Mouse (Mus musculus): Measurements from ENCODE around the gene Spc24. TPM values are rescaled to one million over a fixed set of nuclear protein-coding genes. Genes with fewer than 3 reads are reported as not detected.
A peak's percentile ranks its signal among the peaks of the same experiment; 100 is the strongest.
"Not testable (repeated sequence)": the region's sequence is repeated elsewhere in the genome, so short reads cannot be mapped to it uniquely, and the experiment has no call there.

Spc24 gene
- total RNA-seq, 4 experiments from 2014 or later: 5.6 to 8.6 (median 7.7) TPM

GRCm38 (mm10) chr9:21784517-21785307, 24.6 kb upstream of the Spc24 start:
- no peak for DNase-seq (ENCODE audit: low spot score)

DNA sequence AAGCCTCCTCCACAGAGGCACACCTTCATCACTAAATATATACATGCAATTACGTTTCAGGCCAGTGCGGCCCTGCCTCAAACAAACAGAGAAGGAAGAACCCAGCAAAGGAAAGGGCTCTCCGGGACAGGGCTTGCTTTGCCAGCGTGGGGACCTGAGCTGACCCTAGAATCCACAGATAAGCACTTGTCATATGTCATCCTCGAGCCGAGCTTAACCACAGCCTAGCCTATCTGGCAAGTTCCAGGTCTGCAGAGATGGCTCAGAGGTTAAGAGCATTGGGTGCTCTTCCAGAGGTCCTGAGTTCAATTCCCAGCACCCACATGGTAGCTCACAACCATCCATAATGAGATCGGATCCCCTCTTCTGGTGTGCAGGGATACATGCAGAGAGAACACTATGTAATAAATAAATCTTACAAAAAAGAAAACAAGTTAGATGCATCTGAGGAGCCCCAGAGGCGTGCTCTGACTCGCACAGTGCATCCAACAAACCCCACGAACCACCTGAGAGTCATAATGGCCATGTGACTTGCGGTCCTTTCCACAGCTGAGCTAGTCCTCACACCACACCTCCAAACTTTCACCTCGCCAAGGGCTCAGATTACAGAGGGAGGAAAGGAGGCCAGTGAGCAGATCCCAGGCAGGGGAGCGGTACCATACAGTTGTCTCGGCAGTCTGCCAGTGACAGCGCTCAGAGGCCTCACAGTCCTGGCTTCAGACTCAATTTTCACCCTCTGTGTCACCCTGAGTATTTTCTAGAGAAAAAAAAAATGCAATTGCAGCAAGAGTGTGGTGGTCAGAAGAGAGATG, 21.8 kb upstream of the Spc24 start:
- peak; percentile 46 for DNase-seq (ENCODE audit: low spot score)

- no peak for DNase-seq (ENCODE audit: low spot score)
Observed at GRCm38 (mm10) chr9:21777726-21778125, 17.6 kb upstream of the Spc24 start.

DNA sequence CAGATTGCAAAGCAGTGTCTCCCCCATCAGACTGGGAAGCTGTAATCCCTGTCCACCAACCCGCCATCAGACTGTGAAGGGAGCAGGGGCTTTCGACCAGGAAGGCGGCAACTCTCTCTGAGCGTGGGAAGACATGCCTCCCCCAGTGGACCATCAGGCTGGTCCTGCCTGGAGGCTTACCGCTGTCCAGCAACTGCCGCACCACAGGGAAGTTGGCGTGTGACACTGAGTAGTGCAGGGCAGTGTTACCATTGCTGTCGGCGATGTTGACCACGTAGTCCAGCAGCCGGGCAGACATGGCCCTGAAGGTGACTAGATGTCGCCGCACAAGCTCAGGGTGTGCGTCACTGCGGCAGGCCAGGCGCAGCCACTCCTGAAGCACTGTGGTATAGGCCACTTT, 14.2 kb upstream of the Spc24 start:
- no peak for DNase-seq (ENCODE audit: low spot score)

DNA sequence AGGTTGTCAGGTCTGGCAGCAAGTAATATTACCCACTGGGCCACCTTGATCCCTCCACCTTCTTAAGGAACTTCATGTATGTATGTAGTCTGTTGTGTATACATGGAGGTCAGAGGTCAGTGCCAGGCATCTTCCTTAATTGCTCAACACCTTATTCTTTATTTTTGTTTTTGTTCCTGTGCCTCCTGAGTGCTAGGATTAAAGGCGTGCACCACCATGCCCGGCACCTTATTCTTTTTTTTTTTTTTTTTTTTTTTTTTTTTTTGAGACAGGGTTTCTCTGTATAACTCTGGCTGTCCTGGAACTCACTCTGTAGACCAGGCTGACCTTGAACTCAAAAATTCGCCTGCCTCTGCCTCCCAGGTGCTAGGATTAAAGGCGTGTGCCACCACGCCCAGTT, 13.3 kb upstream of the Spc24 start:
- DNase-seq (ENCODE audit: low spot score): not testable (repeated sequence)

GRCm38 (mm10) chr9:21769558-21770183, 9.6 kb upstream of the Spc24 start:
- peak; percentile 61 for DNase-seq (ENCODE audit: low spot score)

DNA sequence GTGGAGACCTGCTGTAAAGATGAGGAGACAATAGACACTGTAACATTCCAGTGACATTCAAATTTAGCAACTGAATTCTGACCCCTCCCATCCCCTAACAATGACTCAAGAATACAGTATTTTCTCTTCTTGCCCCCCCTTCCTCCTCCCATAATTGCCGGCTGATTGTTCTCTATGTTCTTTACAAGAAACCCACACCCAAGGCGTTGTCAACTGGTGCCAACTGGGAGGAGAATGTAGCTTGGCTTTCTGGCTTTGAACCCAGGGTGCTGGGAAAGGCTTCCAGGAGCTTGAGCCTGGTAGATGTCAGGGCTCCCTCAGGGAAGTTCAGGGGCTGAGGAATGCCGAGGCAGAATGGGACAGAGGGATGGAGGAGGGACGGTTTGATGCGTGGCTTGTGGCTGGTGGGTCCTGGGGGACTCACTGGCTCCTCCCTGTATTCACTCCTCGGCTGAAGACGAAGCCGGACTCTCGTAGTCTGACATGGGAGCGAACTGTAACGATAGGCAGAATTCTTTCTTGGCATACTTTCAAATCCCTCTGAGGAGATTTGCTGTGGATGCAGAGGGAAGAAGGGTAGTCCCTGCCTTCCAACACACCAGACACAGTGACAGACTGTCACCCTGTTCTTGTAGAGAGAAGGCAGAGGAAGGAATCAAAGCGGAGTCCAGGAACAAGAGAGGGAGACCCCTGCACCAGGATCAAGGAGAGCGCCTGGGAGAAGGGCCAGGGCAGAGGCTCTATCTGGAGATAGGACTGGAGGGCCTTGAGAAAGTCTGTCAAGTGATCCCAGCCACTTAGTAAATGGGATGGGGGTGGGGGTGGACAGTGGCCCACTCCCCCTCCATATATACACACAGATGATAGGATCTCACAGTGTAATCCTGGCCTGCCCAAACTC, 8.7 kb upstream of the Spc24 start:
- DNase-seq (ENCODE audit: low spot score): peak; percentile 65

GRCm38 (mm10) chr9:21767896-21768295, 7.8 kb upstream of the Spc24 start:
- peak; percentile 79 for DNase-seq (ENCODE audit: low spot score)

DNA sequence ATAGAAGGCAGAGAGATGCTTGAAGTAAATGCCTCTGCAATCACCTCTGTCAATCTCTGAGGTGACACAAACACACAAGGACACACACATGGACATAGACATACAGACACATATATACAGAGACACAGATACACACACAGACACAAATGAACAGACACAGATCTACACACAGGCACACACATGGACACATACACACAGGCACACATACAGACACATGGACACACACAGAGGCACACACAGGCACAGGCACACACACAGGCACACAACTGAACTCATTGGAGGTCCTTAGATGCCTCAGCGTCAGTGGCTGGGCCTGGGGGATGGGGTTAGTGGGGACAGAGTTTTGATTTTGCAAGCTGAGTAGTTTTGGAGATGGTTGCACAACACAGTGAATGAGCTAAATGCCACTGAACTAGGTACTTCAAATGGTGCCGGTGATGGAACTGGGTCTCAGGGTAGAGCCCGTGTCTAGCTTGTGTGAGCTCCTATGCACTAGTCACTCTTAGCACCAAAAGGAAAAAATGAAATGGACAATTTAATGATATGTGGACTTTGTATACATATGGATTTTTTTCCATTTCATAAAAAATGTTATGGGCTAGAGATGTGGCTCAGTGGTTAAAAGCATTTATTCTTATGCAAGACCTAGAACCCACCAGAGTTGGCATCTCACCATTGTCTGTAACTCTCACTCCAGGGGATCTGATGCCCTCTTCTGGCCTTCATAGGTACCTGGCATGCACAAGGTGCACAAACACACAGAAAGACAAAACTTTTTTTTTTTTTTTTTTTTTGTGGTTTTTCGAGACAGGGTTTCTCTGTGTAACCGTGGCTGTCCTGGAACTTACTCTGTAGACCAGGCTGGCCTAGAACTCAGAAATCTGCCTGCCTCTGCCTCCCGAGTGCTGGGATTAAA, 4.2 kb upstream of the Spc24 start:
- no peak for DNase-seq (ENCODE audit: low spot score)

GRCm38 (mm10) chr9:21762135-21762534, 2.0 kb upstream of the Spc24 start:
- DNase-seq (ENCODE audit: low spot score): no peak

- no peak for DNase-seq (ENCODE audit: low spot score)
Observed at GRCm38 (mm10) chr9:21759718-21760117, 385 bp downstream of the Spc24 start.

DNA sequence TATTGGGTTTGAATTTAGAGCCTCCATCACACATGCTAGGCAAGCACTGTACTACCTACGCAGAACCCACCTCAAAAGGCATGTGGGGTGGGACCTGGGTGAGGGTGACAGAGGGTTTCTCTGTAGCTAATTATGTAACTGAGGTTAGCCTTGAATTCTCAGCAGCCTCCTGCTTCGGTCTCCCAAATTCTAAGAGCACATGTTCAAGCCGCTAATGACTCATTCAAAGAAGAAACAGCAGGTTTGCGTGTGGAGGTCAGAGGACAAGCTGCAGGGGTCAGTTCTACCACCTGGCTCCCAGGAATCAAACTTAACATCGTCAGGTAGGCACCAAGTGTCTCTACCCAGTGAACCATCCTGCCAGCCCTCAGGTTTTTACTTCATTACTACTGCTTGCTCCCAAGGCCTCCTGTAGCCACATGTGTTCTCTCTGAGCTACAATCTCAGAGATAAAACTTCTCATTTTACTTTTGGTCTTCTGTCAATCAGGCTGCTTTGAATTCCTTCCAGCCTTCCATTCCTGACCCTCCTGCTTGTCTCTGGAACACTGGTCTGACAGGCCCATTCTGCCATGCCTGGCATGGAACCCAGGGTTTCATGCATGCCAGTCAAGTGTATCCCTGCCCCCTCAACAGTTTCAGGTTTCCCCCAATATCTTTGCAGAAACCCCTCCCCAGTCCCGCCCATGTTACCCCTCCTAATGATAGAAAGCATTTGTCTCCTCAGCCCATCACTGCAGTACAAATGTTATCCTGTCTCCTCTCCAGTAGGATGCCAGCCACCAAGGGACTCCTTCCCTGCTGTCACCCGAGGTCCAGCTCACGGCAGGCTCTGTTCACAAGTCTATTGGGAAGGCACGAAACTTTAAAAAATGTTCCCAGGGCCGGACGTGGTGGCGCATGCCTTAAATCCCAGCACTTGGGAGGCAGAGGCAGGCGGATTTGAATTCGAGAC, 1.2 kb downstream of the Spc24 start:
- no peak for DNase-seq (ENCODE audit: low spot score)

DNA sequence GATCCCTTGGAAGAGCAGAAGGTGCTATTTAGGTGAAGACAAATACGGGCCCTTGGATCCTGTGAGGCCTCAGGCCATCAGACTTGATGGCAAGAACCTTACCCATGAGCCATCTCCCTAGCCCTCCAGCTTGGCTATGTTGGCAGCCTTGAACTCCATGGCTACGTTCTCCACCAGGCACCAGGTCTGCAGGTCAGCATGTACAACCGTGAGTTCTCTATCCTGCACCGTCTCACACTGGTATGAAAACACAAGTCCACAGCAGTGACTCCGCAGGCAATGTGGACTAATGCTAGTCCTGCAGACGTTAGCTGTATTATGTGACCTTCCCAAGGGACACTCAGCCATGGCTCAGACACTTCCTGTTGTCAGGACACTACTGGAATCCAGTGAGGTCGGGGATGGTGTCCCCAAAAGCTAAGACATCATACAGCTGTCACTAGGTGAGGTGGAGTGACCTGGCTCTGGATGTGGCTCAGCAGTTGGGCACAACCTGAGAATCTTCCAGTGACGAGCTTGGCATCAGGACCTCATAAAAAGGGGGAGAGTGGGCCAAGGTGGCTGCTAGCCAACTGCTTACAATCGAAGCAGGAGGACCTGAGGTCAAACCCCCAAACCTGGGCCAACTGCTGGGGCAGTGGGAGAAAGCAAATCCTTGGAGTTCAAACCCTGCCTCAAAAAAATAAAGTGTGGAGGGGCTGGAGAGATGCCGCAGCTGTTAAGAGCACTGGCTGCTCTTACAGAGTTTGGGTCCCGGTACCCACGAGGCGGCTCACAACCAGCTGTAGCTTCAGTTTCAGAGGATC, 5.4 kb downstream of the Spc24 start:
- DNase-seq (ENCODE audit: low spot score): peak; percentile 42

- peak; percentile 82 for DNase-seq (ENCODE audit: low spot score)
Observed at GRCm38 (mm10) chr9:21754003-21754402, 6.1 kb downstream of the Spc24 start.

GRCm38 (mm10) chr9:21752252-21752792, 7.8 kb downstream of the Spc24 start:
- DNase-seq (ENCODE audit: low spot score): peak; percentile 67

GRCm38 (mm10) chr9:21751347-21751746, 8.8 kb downstream of the Spc24 start:
- no peak for DNase-seq (ENCODE audit: low spot score)

- no peak for DNase-seq (ENCODE audit: low spot score)
Observed at GRCm38 (mm10) chr9:21750370-21750769, 9.7 kb downstream of the Spc24 start.

Data from heart, adult 8-10 months (tissue).